Mouse (Mus musculus): Measurements from ENCODE around the gene Cbarp.
A peak's percentile ranks its signal among the peaks of the same experiment; 100 is the strongest.

Gene Cbarp

DNA sequence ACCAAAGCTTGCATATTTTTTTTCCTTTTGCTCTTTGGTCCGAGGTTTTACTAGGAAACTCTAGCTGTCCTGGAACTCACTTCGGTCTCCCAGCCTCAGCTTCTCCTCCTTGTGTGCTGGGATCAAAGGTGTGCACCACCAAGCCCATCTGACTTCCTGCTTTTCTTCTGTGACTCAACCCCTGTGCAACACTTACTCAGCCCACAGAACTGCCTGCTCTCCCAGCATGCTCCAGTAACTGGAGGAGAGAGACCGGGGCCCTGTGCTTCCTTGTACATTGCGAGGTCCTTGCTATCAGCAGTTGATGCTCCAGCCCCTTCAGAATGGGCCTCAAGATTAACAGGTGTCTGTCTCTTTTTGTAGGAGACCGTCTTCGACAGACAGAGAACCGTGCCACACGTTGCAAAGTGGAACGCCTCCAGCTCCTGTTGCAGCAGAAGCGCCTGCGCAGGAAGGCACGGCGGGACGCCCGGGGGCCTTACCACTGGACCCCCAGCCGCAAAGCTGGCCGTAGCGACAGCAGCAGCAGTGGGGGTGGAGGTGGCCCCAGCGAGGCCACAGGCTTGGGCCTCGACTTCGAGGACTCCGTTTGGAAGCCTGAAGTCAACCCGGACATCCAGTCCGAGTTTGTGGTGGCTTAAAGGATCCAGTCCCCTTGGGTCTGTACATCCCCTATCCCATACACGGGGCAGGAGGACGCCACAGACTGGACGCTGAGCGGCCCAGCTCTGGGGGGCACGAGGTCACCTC lies 15.5 kb upstream of the Cbarp start:
- peak in 1 of 2 experiments; percentile 17 for DNase-seq

- no peak for DNase-seq
Observed at GRCm38 (mm10) chr10:80155277-80155676, 14.6 kb upstream of the Cbarp start.

DNA sequence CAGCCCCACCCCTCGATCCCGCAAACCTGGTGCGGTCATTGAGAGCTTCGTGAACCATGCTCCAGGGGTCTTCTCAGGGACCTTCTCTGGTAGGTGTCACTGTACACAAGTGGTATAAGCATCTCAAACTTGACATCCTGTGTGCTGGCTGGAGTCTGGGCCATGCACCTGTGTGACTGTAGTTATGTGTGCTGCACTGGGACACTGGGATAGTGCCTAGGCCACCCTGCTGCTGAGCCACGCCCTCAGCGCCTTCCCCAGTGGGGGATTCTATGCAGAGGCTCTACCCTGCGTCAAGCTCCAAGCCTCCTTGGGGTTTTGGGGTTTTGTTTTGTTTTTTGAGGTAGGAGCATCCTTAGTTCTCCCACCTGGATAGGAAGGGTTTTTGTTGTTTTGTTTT lies 13.7 kb upstream of the Cbarp start:
- no peak for DNase-seq

- DNase-seq: peak; percentile 76
Observed at GRCm38 (mm10) chr10:80153713-80154112, 13.1 kb upstream of the Cbarp start.

GRCm38 (mm10) chr10:80152873-80153260 lies 12.2 kb upstream of the Cbarp start:
- peak; percentile 85 to 86 for DNase-seq

GRCm38 (mm10) chr10:80152071-80152872 lies 11.6 kb upstream of the Cbarp start:
- DNase-seq: peak; percentile 77 to 86

- peak; percentile 91 for DNase-seq
Observed at GRCm38 (mm10) chr10:80151211-80152034, 10.8 kb upstream of the Cbarp start.

- peak in 1 of 2 experiments; percentile 70 for DNase-seq
Observed at GRCm38 (mm10) chr10:80150226-80151210, 9.9 kb upstream of the Cbarp start.

GRCm38 (mm10) chr10:80149291-80150225 lies 8.9 kb upstream of the Cbarp start:
- DNase-seq: peak; percentile 98 to 99

- DNase-seq: peak; percentile 96 to 97
Observed at GRCm38 (mm10) chr10:80148610-80149290, 8.1 kb upstream of the Cbarp start.

GRCm38 (mm10) chr10:80147719-80148601 lies 7.3 kb upstream of the Cbarp start, which contains the start of gene Midn:
Gene Midn, plus strand, starts transcription at chr10:80148272.
- peak; percentile 88 to 92 for DNase-seq

GRCm38 (mm10) chr10:80147146-80147718 lies 6.6 kb upstream of the Cbarp start:
- DNase-seq: peak in 1 of 2 experiments; percentile 40

GRCm38 (mm10) chr10:80146568-80147011 lies 6.0 kb upstream of the Cbarp start:
- peak; percentile 70 to 79 for DNase-seq

DNA sequence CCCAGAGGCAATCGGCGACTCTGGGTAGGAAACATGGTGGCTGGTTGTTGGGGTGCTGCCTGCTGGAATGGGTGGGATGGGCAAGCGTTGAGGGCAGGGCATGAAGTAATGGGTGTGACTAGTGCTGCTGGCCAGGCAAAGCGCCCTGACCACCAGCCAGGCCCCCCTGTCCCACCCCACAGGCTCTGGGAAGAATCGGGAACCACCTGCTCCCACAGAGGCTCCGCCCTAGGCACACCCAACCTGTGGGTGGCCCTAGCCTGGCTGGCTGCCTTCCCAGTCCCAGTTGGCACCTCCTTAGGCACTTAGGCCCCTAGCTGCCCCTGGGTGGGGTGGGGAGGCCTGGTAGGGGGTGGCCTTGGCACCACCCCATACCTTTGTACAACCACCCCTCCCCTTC lies 5.3 kb upstream of the Cbarp start:
- peak; percentile 80 to 84 for DNase-seq

GRCm38 (mm10) chr10:80144864-80145838 lies 4.5 kb upstream of the Cbarp start:
- DNase-seq: peak; percentile 74 to 89

DNA sequence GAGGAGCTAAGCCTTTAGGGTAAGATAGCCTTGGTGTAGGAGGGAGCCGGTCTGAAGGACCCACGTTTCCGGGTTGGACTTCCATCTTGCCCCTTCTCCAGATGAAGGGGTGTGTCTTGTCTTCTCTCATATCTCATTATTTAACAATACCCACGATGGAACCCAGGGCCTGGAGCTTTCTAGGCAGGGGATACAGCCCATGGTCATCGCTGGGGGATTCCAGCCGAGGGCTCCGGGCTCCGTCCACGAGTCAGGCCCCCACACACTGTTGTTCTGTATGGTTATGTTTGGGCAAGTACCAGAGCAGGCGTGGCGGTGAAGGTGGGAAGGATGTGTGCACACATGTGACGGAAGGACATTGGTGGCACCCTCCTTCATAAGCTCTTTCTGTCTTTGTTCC lies 3.5 kb upstream of the Cbarp start:
- no peak for DNase-seq

GRCm38 (mm10) chr10:80143664-80144063 lies 3.0 kb upstream of the Cbarp start:
- no peak for DNase-seq

Measured in kidney, postnatal 36 days (tissue).